Mouse (Mus musculus): ENCODE data around the gene Dot1l. TPM values are rescaled to one million over a fixed set of nuclear protein-coding genes. Genes with fewer than 3 reads are reported as not detected.

Dot1l gene
- total RNA-seq, 1 experiment = 31.9 TPM

- Histone ChIP-seq H3K9me3 (ENCODE audit: control insufficient read depth, insufficient read depth, low read depth, low read length) (no peaks in the 10 kb centered on the region), H3K4me1 (ENCODE audit: control insufficient read depth in 2 of 2, insufficient read depth in 2 of 2, low read length in 2 of 2, poor library complexity in 1 of 2) (peaks cover 0 to 18% of the 10 kb centered on the region in 2 experiments; a peak in 2 of 4 replicates), H3K36me3 (ENCODE audit: control insufficient read depth, insufficient read depth, low read length, poor library complexity, severe bottlenecking) (peaks cover 22% of the 10 kb centered on the region), H3K27ac (ENCODE audit: insufficient read depth, low read depth, low read length, poor library complexity, severe bottlenecking) (no peak overlapping the region), H3K4me3 (ENCODE audit: insufficient read depth in 1 of 2, low read depth in 1 of 2, low read length in 2 of 2, poor library complexity in 1 of 2, severe bottlenecking in 1 of 2) (no peak overlapping the region), H3K9ac (ENCODE audit: insufficient read depth, low read depth, low read length, poor library complexity, severe bottlenecking) (no peak overlapping the region)
- TF ChIP-seq CHD2 (IDR thresholded peaks at IDR 0.05; ENCODE audit: low read depth, low read length) (no peak), MAFK (IDR thresholded peaks at IDR 0.05; ENCODE audit: insufficient read depth, low read depth, low read length) (no peak), ZNF384 (IDR thresholded peaks at IDR 0.05; ENCODE audit: low read depth, low read length) (no peak), HCFC1 (IDR thresholded peaks at IDR 0.05; ENCODE audit: borderline replicate concordance, insufficient read depth, low read length) (no peak), ZC3H11A (IDR thresholded peaks at IDR 0.05; ENCODE audit: borderline replicate concordance, low read depth, low read length) (no peak)
- in situ Hi-C loops (cut with MboI; ENCODE audit: low sequenced_read_pairs in 2 of 2, unreplicated experiment in 2 of 2) = no loop called here
- no peak for DNase-seq (ENCODE audit: low read depth, low spot score)
Observed at GRCm38 (mm10) chr10:80829359-80830278, 74.6 kb downstream of the Dot1l start.

- H3K36me3 ChIP-seq (ENCODE audit: control insufficient read depth, insufficient read depth, low read length, poor library complexity, severe bottlenecking) = peaks cover 22% of the 10 kb centered on the region
- no peak overlapping the region for H3K9ac ChIP-seq (ENCODE audit: insufficient read depth, low read depth, low read length, poor library complexity, severe bottlenecking)
- no peak overlapping the region for H3K4me3 ChIP-seq (ENCODE audit: insufficient read depth in 1 of 2, low read depth in 1 of 2, low read length in 2 of 2, poor library complexity in 1 of 2, severe bottlenecking in 1 of 2)
- H3K4me1 ChIP-seq (ENCODE audit: control insufficient read depth in 2 of 2, insufficient read depth in 2 of 2, low read length in 2 of 2, poor library complexity in 1 of 2) = peaks cover 0 to 24% of the 10 kb centered on the region in 2 experiments; a peak in 1 of 4 replicates
- in situ Hi-C loops (cut with MboI; ENCODE audit: low sequenced_read_pairs in 2 of 2, unreplicated experiment in 2 of 2) = no loop called here
- no peaks in the 10 kb centered on the region for H3K9me3 ChIP-seq (ENCODE audit: control insufficient read depth, insufficient read depth, low read depth, low read length)
- H3K27ac ChIP-seq (ENCODE audit: insufficient read depth, low read depth, low read length, poor library complexity, severe bottlenecking) = no peak overlapping the region
- TF ChIP-seq ZC3H11A (IDR thresholded peaks at IDR 0.05; ENCODE audit: borderline replicate concordance, low read depth, low read length) (no peak), CHD2 (IDR thresholded peaks at IDR 0.05; ENCODE audit: low read depth, low read length) (peak; percentile 8; the same call in 1 of the 2 replicates)
- DNase-seq (ENCODE audit: low read depth, low spot score) = peak; percentile 91
Observed at GRCm38 (mm10) chr10:80831136-80831535, 76.1 kb downstream of the Dot1l start.

- no peak for DNase-seq (ENCODE audit: low read depth, low spot score)
- Histone ChIP-seq H3K27ac (ENCODE audit: insufficient read depth, low read depth, low read length, poor library complexity, severe bottlenecking) (no peak overlapping the region), H3K9me3 (ENCODE audit: control insufficient read depth, insufficient read depth, low read depth, low read length) (no peaks in the 10 kb centered on the region), H3K4me3 (ENCODE audit: insufficient read depth in 1 of 2, low read depth in 1 of 2, low read length in 2 of 2, poor library complexity in 1 of 2, severe bottlenecking in 1 of 2) (no peak overlapping the region), H3K4me1 (ENCODE audit: control insufficient read depth in 2 of 2, insufficient read depth in 2 of 2, low read length in 2 of 2, poor library complexity in 1 of 2) (peaks cover 0 to 24% of the 10 kb centered on the region in 2 experiments; a peak in 1 of 4 replicates), H3K9ac (ENCODE audit: insufficient read depth, low read depth, low read length, poor library complexity, severe bottlenecking) (no peak overlapping the region), H3K36me3 (ENCODE audit: control insufficient read depth, insufficient read depth, low read length, poor library complexity, severe bottlenecking) (peaks cover 19% of the 10 kb centered on the region)
- TF ChIP-seq MAFK (IDR thresholded peaks at IDR 0.05; ENCODE audit: insufficient read depth, low read depth, low read length) (no peak), CHD2 (IDR thresholded peaks at IDR 0.05; ENCODE audit: low read depth, low read length) (no peak), ZNF384 (IDR thresholded peaks at IDR 0.05; ENCODE audit: low read depth, low read length) (no peak), HCFC1 (IDR thresholded peaks at IDR 0.05; ENCODE audit: borderline replicate concordance, insufficient read depth, low read length) (no peak), ZC3H11A (IDR thresholded peaks at IDR 0.05; ENCODE audit: borderline replicate concordance, low read depth, low read length) (no peak)
- in situ Hi-C loops (cut with MboI; ENCODE audit: low sequenced_read_pairs in 2 of 2, unreplicated experiment in 2 of 2) = no loop called here
Observed at GRCm38 (mm10) chr10:80832818-80833217, 77.8 kb downstream of the Dot1l start.

GRCm38 (mm10) chr10:80835617-80836016 is 80.6 kb downstream of the Dot1l start:
- peak overlapping the region; percentile 35 to 43; a peak in 2 of 4 replicates for H3K4me3 ChIP-seq (ENCODE audit: insufficient read depth in 1 of 2, low read depth in 1 of 2, low read length in 2 of 2, poor library complexity in 1 of 2, severe bottlenecking in 1 of 2)
- no peaks in the 10 kb centered on the region for H3K36me3 ChIP-seq (ENCODE audit: control insufficient read depth, insufficient read depth, low read length, poor library complexity, severe bottlenecking)
- H3K27ac ChIP-seq (ENCODE audit: insufficient read depth, low read depth, low read length, poor library complexity, severe bottlenecking) = no peak overlapping the region
- in situ Hi-C loops (cut with MboI; ENCODE audit: low sequenced_read_pairs in 2 of 2, unreplicated experiment in 2 of 2) = no loop called here
- TF ChIP-seq MAFK (IDR thresholded peaks at IDR 0.05; ENCODE audit: insufficient read depth, low read depth, low read length) (no peak), HCFC1 (IDR thresholded peaks at IDR 0.05; ENCODE audit: borderline replicate concordance, insufficient read depth, low read length) (no peak), ZC3H11A (IDR thresholded peaks at IDR 0.05; ENCODE audit: borderline replicate concordance, low read depth, low read length) (no peak), CHD2 (IDR thresholded peaks at IDR 0.05; ENCODE audit: low read depth, low read length) (no peak), ZNF384 (IDR thresholded peaks at IDR 0.05; ENCODE audit: low read depth, low read length) (no peak)
- H3K9me3 ChIP-seq (ENCODE audit: control insufficient read depth, insufficient read depth, low read depth, low read length) = no peaks in the 10 kb centered on the region
- H3K4me1 ChIP-seq (ENCODE audit: control insufficient read depth in 2 of 2, insufficient read depth in 2 of 2, low read length in 2 of 2, poor library complexity in 1 of 2) = peaks cover 0 to 21% of the 10 kb centered on the region in 2 experiments; a peak in 1 of 4 replicates
- no peak for DNase-seq (ENCODE audit: low read depth, low spot score)
- no peak overlapping the region for H3K9ac ChIP-seq (ENCODE audit: insufficient read depth, low read depth, low read length, poor library complexity, severe bottlenecking)
